Mouse (Mus musculus): ENCODE measurements around the gene Shisa9. TPM values are rescaled to one million over a fixed set of nuclear protein-coding genes. Genes with fewer than 3 reads are reported as not detected.

The Shisa9 gene
- total RNA-seq, 2 experiments from 2014 or later: 40.7 to 47.8 TPM

DNA sequence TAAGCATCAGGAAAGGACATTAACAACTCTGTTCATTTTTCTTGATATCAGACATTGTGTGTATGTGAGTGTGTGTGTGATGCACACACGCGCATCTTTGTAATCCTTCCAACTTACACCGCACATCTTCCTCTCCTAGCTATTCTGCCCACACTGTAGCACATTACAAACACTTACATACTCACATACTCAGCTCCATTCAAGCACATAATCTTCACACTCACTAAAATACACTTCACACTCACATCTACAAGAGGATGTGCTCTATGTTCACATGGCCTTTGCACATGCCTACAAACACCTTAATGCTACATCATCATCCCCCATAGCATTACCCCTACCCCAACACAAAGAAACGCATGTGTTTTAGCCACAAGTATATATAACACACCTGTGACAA, 212.9 kb downstream of the Shisa9 start:
- DNase-seq (ENCODE audit: low spot score in 2 of 2): no peak

DNA sequence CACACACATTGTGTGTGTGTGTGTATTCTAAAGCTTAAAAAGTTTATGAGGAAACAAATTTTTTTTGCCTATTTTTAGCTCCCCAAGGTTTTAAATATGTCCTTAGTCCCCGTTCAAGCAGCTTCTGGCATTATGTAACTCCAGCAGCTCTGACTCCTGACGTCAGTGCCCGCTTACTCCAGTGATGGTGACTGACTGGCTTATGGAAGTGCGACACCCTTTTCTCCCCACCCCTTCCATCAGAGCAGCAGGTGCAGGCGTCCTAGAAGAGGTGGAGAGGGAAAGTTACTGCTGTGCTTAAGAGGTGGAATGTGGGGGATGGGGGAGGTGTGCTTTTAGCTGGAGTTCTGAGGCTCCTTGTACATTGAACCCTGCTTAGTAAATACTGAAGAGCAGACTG, 213.7 kb downstream of the Shisa9 start:
- no peak for DNase-seq (ENCODE audit: low spot score in 2 of 2)

GRCm38 (mm10) chr16:12201216-12201615, 217.3 kb downstream of the Shisa9 start:
- DNase-seq (ENCODE audit: low spot score in 2 of 2): no peak

GRCm38 (mm10) chr16:12202151-12202550, 218.2 kb downstream of the Shisa9 start:
- DNase-seq (ENCODE audit: low spot score in 2 of 2): peak in 1 of 2 experiments; percentile 18

GRCm38 (mm10) chr16:12203055-12203454, 219.1 kb downstream of the Shisa9 start:
- no peak for DNase-seq (ENCODE audit: low spot score in 2 of 2)

- no peak for DNase-seq (ENCODE audit: low spot score in 2 of 2)
Observed at GRCm38 (mm10) chr16:12204423-12204822, 220.5 kb downstream of the Shisa9 start.

DNA sequence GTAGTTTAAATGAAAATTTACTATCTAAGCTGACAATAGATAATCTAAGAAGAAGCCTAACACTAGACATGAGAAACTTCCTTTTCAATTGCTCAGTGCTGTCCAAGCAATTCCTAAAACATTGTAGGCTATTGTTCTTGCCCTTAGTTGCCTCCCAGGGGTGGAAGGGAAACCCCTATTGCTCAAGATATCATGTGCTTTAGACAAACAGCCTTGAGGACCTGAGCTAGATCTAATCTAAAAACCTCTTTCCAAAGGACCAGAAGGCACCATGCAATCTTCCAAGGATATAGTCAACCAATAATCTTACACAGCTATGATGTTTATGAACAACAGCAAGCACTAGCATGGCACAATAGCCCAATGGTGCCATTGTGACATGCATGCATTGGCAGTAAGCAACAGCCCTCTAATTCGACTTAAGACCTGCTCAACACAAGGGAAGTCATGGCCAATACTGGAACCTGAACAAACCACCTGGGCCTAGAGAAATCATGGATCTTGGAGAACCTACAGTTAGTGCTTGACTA, 222.6 kb downstream of the Shisa9 start:
- no peak for DNase-seq (ENCODE audit: low spot score in 2 of 2)

DNA sequence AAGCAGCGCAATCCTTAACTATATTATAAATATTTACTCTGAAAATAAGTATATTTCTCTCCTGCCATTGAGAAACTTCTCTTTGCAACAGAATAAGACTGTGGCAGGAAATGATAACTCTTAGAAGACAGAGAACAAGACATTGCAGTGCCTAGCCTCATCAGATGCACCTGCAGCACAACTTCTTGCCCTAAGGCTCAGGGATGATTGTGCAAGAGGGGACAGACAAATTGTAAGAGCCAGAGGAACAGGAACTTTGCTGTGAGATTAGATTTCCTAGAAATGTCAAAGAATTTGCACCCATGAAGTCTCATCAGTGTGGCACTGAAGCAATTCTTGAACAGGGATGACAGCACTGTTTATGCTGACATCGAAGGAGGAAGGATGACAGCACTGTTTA, 223.0 kb downstream of the Shisa9 start:
- no peak for DNase-seq (ENCODE audit: low spot score in 2 of 2)

DNA sequence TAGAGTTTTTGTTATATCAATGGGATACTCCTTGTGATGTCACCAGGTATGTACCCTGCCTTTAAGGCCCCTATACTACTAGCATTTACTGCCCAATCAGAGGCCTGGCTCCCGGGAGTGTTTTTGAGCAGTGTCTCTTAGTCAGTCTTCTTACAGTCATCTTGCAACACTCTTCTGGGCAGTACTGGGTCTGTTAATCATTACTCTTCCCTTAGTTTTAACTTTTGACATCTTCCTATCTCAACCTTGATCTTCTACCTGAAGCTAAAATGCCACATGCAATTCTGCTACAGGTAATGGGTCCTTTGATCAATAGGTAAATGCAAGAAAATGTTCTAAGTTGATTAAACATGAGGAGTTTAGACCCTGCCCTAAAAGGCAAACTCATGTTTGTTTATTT, 225.4 kb downstream of the Shisa9 start:
- no peak for DNase-seq (ENCODE audit: low spot score in 2 of 2)

DNA sequence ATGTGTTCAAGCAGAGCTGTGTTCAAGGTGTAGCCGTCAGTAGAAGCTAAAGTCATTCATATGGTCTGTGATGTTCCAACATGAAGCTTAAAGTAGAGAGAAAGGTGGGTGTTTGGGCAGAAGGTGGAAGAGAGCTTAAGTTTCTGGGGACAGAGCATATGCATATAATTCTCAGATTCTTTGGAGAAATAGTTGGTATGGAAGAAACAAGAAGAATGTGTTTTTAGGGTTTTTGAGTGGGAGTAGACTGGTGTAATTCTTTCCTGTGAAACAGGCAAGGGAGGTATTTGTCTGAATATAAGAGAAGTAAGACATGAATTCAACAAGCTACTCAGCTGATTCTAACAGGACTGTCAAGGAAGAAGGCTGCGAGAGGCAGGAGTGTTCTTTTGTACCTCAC, 225.9 kb downstream of the Shisa9 start:
- no peak for DNase-seq (ENCODE audit: low spot score in 2 of 2)

- no peak for DNase-seq (ENCODE audit: low spot score in 2 of 2)
Observed at GRCm38 (mm10) chr16:12214018-12214417, 230.1 kb downstream of the Shisa9 start.

GRCm38 (mm10) chr16:12217289-12218150, 233.6 kb downstream of the Shisa9 start:
- DNase-seq (ENCODE audit: low spot score in 2 of 2): no peak

DNA sequence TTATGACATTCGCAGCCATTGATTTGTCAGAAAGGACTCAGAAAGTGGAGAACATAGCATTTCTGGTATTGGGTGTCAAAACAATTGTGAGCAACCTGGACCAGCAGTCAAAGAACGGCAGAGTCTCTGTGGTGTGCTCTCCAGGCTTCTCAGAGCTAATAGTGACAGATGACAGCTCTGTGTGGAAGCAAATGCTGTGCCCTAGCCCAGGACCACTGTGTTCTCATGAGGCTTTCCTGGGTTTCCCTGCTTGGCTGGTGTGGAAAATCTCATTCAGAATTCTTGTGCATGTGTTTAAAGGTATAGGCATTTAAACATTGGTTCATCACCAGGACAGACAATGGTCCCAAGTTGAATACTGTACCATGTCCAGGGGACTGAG, 234.2 kb downstream of the Shisa9 start:
- no peak for DNase-seq (ENCODE audit: low spot score in 2 of 2)

DNA sequence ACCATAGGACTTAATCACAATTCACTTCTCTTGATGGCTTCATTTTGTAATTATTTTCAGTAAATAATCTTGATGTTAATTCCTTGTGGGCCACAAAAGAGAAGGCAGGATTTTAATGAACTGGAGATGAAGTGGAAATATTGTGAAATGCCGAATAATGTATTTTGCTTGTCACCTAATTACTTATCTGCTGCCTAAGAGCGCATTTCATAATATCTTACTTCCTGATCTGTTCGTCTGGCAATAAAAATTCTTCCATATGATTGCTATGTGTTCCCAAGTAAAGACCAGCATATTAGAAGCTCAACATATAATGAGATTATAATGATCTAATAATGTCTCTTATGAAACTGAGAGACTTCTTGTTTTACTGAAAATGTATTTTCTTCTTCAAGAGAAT, 235.9 kb downstream of the Shisa9 start:
- no peak for DNase-seq (ENCODE audit: low spot score in 2 of 2)

- DNase-seq (ENCODE audit: low spot score in 2 of 2): no peak
Observed at GRCm38 (mm10) chr16:12223537-12223936, 239.6 kb downstream of the Shisa9 start.

- no peak for DNase-seq (ENCODE audit: low spot score in 2 of 2)
Observed at GRCm38 (mm10) chr16:12226937-12227336, 243.0 kb downstream of the Shisa9 start.

GRCm38 (mm10) chr16:12233288-12233687, 249.4 kb downstream of the Shisa9 start:
- no peak for DNase-seq (ENCODE audit: low spot score in 2 of 2)

DNA sequence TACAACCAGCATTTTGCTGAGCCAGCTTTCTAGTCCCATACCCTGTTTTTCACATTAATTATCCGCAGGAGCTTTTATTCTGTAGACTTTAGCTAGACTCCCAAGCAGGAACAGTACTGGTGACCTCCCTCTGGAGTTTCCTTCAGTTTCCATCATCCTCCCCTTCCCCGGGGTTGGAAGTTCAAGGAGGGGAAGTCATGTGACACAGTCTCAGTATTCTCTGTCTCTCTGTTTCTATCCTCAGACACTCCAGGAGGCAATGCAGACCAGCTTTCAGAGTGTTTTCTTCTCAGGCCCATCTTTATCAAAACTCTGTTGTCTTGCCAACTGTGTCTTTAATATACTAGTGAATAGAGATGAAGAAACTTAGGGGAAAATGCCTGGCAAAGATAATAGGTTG, 250.4 kb downstream of the Shisa9 start:
- DNase-seq (ENCODE audit: low spot score in 2 of 2): no peak

DNA sequence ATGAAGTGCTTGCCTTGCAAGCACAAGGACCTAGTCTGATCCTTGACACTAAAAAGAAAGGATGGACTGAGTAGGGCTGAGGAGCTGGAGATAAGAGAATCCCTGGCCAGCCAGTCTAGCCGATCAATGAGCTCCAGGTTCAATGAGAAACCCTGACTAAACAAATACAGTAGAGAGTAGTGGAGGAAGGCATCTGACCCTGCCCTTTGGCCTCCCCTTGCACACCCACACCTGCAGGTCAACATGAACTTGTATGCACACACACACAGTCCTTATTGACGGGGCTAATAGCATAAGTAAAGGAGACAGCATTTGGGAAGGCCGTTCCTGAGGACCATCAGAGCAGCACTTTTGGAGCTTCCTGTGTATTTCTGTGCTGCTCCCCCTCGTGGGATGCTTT, 254.7 kb downstream of the Shisa9 start:
- DNase-seq (ENCODE audit: low spot score in 2 of 2): no peak

DNA sequence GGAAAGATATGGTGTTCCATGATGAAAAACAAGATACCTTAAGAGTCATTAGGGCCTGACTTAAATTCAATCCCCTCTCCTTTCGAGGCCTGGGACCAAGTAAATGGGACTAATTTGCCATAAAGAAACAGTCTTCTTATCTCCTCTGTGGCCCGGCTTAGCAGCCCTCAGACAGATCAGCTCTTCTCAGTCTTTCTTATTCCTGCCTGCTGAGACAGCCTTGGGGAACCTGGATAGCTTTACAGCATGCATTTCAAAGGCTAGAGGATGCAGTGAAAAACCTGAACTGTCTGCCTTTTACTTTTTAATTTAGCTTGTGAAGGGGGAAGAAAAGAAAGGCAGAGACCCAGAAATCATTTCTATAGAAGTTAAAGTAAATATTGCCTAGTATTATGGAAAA, 275.4 kb downstream of the Shisa9 start:
- DNase-seq (ENCODE audit: low spot score in 2 of 2): no peak

- DNase-seq (ENCODE audit: low spot score in 2 of 2): no peak
Observed at GRCm38 (mm10) chr16:12265828-12266227, 281.9 kb downstream of the Shisa9 start.

GRCm38 (mm10) chr16:12300523-12300922, 316.6 kb downstream of the Shisa9 start:
- no peak for DNase-seq (ENCODE audit: low spot score in 2 of 2)

DNA sequence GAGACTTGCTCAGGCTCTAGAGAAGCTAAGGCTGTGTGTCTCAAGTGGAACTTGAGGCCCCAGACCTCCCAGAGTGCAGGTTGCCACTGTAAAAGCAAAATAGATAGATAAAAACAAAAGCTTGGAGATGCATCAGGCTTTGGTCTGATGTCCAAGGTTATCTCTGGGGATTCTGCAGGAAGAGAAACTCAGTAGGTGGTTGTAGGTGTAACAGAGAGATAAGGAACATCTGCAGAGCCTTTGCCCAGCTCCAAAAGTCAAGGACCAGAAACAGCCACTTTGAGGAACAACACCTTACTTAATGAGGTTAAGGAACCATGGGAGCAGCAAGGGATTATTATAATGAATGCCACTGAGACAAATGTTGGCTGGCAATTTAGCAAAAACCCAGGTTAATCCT, 319.5 kb downstream of the Shisa9 start:
- no peak for DNase-seq (ENCODE audit: low spot score in 2 of 2)

Measured in layer of hippocampus, postnatal 10 days (tissue).